Mouse (Mus musculus): ENCODE measurements around the gene Synj2bp.
"Not testable (repeated sequence)": the region's sequence is repeated elsewhere in the genome, so short reads cannot be mapped to it uniquely, and the experiment has no call there.

GRCm38 (mm10) chr12:81496906-81497305 is 35.8 kb downstream of the Synj2bp start:
- not testable (repeated sequence) for TF ChIP-seq GATA1 (IDR thresholded peaks at IDR 0.05; ENCODE audit: borderline replicate concordance, low read length); FLI1 (IDR thresholded peaks at IDR 0.05; ENCODE audit: low read length)

All from megakaryocyte, embryonic 14.5 days (primary cell).